Mouse (Mus musculus): Measurements from ENCODE around the gene Sct. TPM values are rescaled to one million over a fixed set of nuclear protein-coding genes. Genes with fewer than 3 reads are reported as not detected.

Sct gene
- not detected for total RNA-seq (2021)
- long read RNA-seq = 0 reads

DNA sequence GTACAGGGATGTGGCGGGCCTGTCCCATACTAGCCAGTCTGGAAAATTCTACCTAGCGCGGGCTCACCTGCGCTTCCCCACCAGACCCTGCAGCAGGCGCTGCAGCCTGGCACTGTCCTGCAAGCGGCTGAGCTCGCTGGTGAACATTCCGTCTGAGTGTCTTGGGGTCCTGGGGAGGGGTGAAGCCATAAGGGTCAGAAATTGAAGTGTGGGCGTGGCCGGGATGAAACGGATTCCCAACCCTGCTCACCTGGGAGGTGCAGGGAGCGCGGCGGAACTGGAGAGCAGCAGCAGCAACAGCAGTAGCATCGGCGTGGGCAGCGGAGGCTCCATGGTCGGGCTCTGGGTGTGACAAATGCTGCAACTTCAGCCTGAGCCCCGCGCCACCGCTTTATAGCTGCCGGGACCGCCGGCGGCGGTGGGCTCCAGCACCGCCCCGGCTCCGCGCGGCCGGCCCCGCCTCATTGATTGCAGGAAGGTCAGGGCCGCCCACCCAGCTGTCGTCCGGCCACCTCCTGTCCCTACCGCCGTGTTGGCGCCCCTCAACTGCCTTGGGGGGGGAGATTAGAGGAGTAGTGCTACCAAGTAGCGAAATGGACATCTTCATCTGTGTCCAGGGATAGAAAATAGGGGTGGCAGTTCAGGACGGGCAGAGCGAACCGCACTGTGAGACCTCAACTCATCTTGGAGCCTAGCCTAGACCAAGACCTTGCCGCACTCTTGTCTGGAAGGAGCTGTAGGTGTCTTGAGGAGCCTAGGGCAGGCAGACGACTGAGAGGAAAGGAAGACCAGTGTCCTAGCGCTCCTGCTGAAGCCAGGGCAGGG lies at the start of gene Sct:
Sct (minus strand) TSS at position 368 of the 825 bp plus-strand sequence.
- no peak for DNase-seq (ENCODE audit: low spot score in 2 of 2)

- DNase-seq (ENCODE audit: low spot score in 2 of 2) = no peak
Observed at GRCm38 (mm10) chr7:141328373-141328990, 49.5 kb upstream of the Sct start.

DNA sequence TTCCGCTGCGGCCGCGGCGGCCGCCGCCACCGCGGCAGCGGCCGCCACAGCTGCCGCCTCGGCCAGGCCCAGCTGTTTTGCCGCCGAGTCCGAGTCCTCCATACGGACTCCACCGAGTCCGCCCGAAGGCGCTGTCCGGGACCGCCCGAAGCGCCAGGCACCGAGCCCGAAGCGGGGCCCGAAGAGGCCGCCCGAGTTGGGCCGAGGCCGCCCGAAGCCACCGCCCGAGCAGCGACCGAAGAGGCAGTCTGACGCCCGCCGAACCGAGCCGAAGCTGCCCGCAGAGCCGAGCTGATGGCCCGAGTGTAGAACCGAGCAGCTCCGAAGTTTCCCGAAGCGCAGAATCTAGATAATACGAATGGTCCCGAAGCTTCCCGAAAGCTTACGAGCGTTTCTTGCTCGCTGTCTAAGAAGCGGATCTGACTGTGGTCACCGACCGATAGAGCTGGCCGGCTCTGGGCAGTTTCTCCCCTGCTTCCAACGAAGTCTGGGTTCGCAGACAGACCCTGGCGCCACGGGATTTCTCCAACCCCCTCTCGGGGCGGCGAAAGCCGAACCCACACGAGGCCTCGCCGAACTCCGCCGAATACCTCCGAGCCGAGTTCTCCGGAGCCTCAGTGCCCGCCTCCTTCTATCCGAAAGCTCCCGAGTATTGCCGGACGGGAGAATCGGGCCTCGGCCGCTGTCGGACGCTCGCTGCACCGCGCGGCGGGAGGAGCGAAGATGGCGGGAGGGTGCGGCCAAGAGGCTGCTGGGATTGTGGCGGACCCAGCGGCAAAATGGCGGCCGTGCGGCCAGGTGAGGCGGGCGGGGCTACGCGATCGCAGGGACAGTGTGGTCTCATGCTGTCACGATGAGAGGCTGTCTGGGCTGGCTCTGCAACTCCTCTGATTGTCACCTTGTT lies 48.8 kb upstream of the Sct start, which contains the start of the genes Deaf1 and Tmem80:
Deaf1 (minus strand) TSS at position 222 of the 904 bp plus-strand sequence.
Tmem80 (plus strand) TSS at position 271 of the 904 bp plus-strand sequence.
- DNase-seq (ENCODE audit: low spot score in 2 of 2) = peak; percentile 98 to 100

DNA sequence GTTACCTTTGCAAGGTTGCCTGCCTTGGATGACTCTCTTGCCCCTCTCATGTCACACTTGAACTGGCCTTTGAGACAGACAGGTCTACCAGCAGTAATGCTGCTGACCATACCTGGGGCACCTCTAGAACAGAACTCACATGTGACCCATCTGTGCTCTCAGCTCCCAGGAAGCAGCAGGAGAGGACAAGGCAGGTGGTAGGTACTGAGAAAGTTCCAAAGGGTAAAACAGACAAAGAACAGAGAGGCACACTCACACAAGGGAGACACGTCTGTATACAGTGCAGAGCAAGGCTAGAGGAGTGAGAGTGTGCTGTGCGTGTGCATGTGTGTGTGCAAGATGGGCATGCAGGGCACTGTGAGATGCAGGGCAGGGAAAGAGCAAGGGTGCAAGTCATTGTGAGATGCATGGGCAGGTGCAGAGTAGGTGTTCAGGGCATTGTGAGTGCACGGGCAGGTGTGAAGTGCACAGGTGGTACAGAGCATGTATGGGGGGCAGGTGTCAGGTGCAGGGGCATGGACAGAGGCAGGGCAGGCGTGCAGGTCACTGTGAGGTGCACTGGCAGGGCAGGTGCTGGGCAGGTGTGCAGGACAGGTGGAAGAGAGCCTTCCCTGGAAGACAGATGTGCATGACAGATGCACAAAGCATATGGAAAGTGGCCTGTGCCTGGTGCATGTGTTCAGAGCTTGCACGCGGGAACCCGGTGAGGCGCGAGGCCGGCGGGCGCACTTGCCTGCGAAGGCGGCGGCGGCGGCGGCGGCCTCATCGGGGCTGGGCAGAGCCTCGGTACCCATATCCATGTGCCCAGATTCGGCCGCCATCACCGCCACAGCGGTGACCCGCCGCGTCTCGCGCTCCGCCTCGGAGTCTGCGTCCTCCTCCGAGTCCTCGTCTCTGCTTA lies 47.9 kb upstream of the Sct start:
- DNase-seq (ENCODE audit: low spot score in 2 of 2) = no peak

- DNase-seq (ENCODE audit: low spot score in 2 of 2) = no peak
Observed at GRCm38 (mm10) chr7:141324686-141325085, 45.8 kb upstream of the Sct start.

DNA sequence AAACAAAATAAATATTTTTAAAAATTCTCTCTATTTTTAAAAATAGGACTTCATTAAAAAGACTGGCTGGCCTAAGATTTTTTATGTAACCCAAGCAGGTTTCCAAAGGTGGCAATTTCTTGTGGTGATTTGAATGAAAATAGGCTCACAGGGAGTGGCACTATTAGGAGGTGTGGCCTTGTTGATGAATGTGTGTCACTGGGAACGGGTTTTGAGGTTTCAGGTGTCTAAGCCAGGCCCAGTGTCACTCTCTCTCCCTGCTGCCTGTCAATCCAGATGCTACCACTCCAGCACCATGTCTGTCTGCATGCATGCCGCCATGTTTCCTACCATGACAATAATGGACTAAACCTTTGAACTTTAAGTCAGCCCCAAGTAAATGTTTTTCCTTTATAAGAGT lies 40.5 kb upstream of the Sct start:
- no peak for DNase-seq (ENCODE audit: low spot score in 2 of 2)

GRCm38 (mm10) chr7:141317619-141318132 lies 38.7 kb upstream of the Sct start:
- DNase-seq (ENCODE audit: low spot score in 2 of 2) = no peak

DNA sequence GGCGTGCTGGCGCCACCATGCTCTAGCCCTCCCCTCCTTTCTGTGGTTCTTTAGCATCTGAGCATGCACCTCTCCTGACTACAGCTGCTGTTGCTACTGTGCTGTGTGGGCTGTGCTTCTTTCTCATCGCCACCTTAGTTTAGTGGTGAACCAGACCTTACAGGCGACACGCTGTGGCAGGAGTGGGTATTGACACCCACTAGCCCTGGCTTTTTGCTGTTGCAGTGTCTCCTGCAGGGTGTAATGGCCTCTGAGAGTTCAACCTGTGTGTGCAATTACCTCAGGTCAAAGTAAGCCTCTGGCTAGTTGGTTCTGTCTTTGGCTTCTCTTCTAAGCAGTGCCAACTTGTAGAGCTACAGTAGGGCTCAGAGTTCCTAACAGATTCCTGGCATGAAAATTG lies 37.0 kb upstream of the Sct start:
- DNase-seq (ENCODE audit: low spot score in 2 of 2) = peak in 1 of 2 experiments; percentile 63

GRCm38 (mm10) chr7:141315076-141315475 lies 36.1 kb upstream of the Sct start:
- peak in 1 of 2 experiments; percentile 29 for DNase-seq (ENCODE audit: low spot score in 2 of 2)

DNA sequence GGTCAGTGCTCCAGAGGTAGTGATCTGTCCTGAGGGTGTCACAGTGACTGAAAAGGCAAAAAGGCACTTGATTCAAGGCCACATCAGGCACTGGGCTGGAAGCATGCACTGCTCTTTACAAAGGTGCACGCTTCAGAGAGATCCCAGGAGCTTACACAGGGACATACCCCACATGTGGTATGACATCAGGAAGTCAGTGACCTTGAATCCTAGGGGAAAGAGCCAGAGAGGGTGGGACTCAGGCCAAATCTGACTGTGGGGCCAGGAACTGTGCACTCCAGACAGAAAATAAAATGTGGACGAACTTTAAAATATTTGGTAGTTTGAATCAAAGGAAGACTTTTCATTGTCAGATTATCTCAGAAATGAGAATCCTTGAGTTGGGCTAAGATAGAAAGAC lies 35.5 kb upstream of the Sct start:
- DNase-seq (ENCODE audit: low spot score in 2 of 2) = no peak

DNA sequence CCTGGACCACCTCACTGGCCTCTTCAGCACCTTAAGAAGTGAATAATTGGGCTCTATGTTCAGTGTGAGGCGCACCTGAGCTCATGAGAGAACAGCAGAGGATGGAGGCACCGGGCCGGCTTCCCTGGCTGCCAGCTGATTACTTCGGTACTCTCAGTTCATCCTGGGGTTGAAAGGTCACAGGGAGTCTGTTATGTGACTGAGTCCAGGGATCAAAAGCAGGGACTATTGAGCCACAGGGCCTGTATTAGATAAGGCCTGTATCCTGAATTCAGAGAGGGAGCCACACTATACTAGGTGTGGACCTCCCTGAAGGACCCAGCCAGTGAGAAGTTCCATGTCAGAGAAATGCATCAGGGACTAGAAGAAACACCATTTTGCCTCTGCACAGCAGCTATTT lies 25.6 kb upstream of the Sct start:
- DNase-seq (ENCODE audit: low spot score in 2 of 2) = no peak

GRCm38 (mm10) chr7:141302702-141303268 lies 23.9 kb upstream of the Sct start:
- DNase-seq (ENCODE audit: low spot score in 2 of 2) = no peak

DNA sequence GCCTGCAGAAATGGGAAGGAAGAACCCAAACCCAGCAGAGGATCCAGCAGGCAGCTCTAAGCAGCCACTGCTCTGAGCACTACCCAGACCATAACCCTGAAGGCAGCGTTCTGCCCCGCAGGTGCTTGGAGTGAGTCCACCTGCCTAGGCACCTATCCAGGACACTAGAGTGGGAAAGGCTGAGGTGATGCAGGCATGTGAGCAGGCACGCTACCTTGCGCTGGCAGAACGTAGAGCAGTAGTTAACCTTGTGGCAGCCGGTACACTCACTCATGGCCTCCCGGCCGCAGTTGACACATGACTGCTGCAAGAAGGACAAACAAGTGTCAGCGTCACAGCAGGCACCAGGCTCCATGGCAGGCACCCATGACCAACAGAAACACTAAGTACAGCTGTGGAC lies 22.5 kb upstream of the Sct start:
- DNase-seq (ENCODE audit: low spot score in 2 of 2) = no peak

- no peak for DNase-seq (ENCODE audit: low spot score in 2 of 2)
Observed at GRCm38 (mm10) chr7:141299175-141299574, 20.2 kb upstream of the Sct start.

DNA sequence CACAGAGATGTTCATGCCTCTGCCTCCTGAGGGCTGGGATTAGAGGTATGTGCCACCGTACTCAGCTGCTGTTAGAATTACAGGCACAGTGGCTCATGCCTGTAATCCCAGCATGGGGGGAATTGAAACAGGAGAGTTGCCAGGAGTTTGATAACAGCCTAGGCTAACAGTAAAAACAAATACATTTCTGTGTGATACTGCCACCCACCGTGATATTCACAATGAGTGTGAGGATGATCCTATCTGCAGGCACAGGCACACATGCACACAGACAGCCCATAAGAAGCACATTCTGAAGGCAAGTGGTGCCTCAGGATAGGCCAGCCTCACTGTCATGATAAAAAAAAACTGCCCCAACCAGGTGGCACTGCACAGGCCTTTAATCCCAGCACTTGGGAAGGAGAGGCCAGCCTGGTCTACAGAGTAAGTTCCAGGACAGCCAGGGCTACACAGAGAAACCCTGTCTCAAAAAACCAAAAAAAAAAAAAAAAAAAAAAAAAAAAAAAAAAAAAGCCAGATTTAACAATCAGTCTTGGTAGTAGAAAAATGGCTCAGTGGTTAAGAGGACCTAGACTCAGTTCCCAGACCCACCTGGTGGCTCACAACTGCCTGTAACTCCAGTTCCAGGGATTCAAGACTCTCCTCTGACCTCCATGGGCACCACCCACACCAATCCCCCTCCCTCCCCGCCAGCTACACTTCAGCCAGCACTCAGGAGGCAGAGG lies 19.2 kb upstream of the Sct start:
- DNase-seq (ENCODE audit: low spot score in 2 of 2) = no peak

DNA sequence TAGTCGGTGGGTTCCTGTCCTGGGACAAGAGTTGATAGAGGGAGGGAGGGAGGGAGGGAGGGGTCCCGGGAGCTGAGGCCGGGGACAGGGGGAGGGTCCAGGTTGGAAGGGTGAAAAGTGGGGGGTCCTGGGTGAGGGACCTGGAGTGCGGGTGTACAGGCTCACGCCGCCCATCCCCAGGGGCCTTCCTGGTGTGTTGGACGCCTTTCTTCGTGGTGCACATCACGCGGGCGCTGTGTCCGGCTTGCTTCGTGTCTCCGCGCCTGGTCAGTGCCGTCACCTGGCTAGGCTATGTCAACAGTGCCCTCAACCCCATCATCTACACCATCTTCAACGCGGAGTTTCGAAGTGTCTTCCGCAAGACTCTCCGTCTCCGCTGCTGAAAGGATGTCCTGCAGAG lies 15.5 kb upstream of the Sct start:
- DNase-seq (ENCODE audit: low spot score in 2 of 2) = no peak

- no peak for DNase-seq (ENCODE audit: low spot score in 2 of 2)
Observed at GRCm38 (mm10) chr7:141293852-141294471, 15.0 kb upstream of the Sct start.

DNA sequence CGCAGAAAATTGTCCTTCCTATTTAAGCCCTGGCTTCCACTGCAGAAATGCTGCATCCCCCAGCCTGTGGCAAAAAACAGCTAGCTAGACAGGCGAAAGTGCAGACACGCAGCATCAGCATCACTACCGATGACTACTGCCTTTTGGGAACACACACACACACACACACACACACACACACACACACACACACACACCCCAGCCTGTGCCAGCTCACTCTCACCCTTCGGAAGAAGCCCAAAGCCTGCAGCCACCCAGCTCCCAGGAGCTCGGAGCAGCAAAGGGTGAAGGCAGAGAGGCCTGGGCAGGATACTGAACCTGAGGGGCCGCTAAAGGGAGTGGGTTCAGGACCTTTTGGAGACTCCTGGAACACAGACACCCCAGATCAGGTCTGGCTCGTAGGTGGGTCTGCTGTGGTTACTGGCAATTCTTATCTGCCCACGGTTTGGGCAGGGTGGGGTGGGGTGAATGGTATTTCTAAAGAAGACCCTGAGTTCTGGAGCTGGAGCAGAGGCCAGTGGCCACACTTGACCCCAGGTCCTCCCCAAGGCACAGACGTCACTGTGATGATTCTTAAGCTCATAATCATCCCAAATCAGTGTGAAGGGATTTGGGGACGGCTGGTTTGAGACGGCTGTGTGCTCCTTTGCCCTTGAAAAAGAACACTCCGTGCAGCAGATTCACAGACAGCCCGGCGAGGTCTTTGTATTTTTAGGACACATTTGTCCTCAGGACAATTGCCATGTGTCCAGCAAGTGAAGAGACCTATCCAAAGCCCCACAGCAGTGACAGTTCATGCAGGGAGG lies 13.9 kb upstream of the Sct start:
- DNase-seq (ENCODE audit: low spot score in 2 of 2) = no peak

Data from layer of hippocampus, adult 18-20 months (tissue).